Mouse (Mus musculus): Measurements from ENCODE around the gene Kti12. TPM values are rescaled to one million over a fixed set of nuclear protein-coding genes. Genes with fewer than 3 reads are reported as not detected.

The Kti12 gene
- 10 to 100 TPM; 17.8 to 20.6 TPM for total RNA-seq (2021)
- long read RNA-seq, transcript Kti12-201 (1 exons, 1,629 nt) = major isoform, 26 of 26 reads
- long read RNA-seq, partial matches to known transcripts = 0 of 26 reads
- long read RNA-seq, other reads (novel, unspliced or antisense) = 0 of 26 reads

GRCm38 (mm10) chr4:108847715-108848504, at the start of gene Kti12:
Gene Kti12 (plus strand): TSS chr4:108847785.
- peak; percentile 74 to 82 for DNase-seq (ENCODE audit: low spot score in 2 of 2)

GRCm38 (mm10) chr4:108798083-108798830, 49.3 kb upstream of the Kti12 start:
- DNase-seq (ENCODE audit: low spot score in 2 of 2) = peak; percentile 81

- no peak for DNase-seq (ENCODE audit: low spot score in 2 of 2)
Measured at GRCm38 (mm10) chr4:108803535-108803934, 44.0 kb upstream of the Kti12 start.

GRCm38 (mm10) chr4:108811142-108811541, 36.4 kb upstream of the Kti12 start:
- no peak for DNase-seq (ENCODE audit: low spot score in 2 of 2)

- no peak for DNase-seq (ENCODE audit: low spot score in 2 of 2)
Measured at GRCm38 (mm10) chr4:108811550-108811949, 36.0 kb upstream of the Kti12 start.

GRCm38 (mm10) chr4:108825677-108826076, 21.9 kb upstream of the Kti12 start:
- no peak for DNase-seq (ENCODE audit: low spot score in 2 of 2)

GRCm38 (mm10) chr4:108826096-108826495, 21.5 kb upstream of the Kti12 start:
- DNase-seq (ENCODE audit: low spot score in 2 of 2) = no peak

- DNase-seq (ENCODE audit: low spot score in 2 of 2) = no peak
Measured at GRCm38 (mm10) chr4:108826643-108827042, 20.9 kb upstream of the Kti12 start.

GRCm38 (mm10) chr4:108830698-108831097, 16.9 kb upstream of the Kti12 start:
- no peak for DNase-seq (ENCODE audit: low spot score in 2 of 2)

- peak; percentile 81 to 89 for DNase-seq (ENCODE audit: low spot score in 2 of 2)
Measured at GRCm38 (mm10) chr4:108832916-108833827, 14.4 kb upstream of the Kti12 start, which contains the start of gene Btf3l4. Gene Btf3l4 (minus strand): TSS chr4:108833614.

GRCm38 (mm10) chr4:108833828-108834114, 13.8 kb upstream of the Kti12 start:
- DNase-seq (ENCODE audit: low spot score in 2 of 2) = no peak

GRCm38 (mm10) chr4:108834115-108834970, 13.2 kb upstream of the Kti12 start, which contains the start of gene Txndc12:
Gene Txndc12 (plus strand): TSS chr4:108834601.
- DNase-seq (ENCODE audit: low spot score in 2 of 2) = peak; percentile 73 to 80

- peak in 1 of 2 experiments; percentile 35 for DNase-seq (ENCODE audit: low spot score in 2 of 2)
Measured at GRCm38 (mm10) chr4:108834971-108835311, 12.6 kb upstream of the Kti12 start.

GRCm38 (mm10) chr4:108835496-108835895, 12.1 kb upstream of the Kti12 start:
- no peak for DNase-seq (ENCODE audit: low spot score in 2 of 2)

GRCm38 (mm10) chr4:108838031-108838430, 9.6 kb upstream of the Kti12 start:
- no peak for DNase-seq (ENCODE audit: low spot score in 2 of 2)

GRCm38 (mm10) chr4:108841920-108842578, 5.5 kb upstream of the Kti12 start:
- no peak for DNase-seq (ENCODE audit: low spot score in 2 of 2)

GRCm38 (mm10) chr4:108843336-108843735, 4.2 kb upstream of the Kti12 start:
- no peak for DNase-seq (ENCODE audit: low spot score in 2 of 2)

GRCm38 (mm10) chr4:108845824-108846569, 1.6 kb upstream of the Kti12 start:
- no peak for DNase-seq (ENCODE audit: low spot score in 2 of 2)

GRCm38 (mm10) chr4:108848505-108848848, 892 bp downstream of the Kti12 start, which contains the start of gene A730015C16Rik:
Gene A730015C16Rik (minus strand): TSS chr4:108848619.
- DNase-seq (ENCODE audit: low spot score in 2 of 2) = peak in 1 of 2 experiments; percentile 27
